Mouse (Mus musculus) brain, embryonic 14.5 days (tissue): Measurements from ENCODE around the gene Entpd5.

Experiments
- CTCF ChIP-seq: fragments of 200-500 bp; IDR thresholded peaks from 2 replicates; pipeline ENCODE4 v1.5.1; 2012; ENCODE audit warnings: inconsistent platforms, mild to moderate bottlenecking, moderate library complexity, borderline replicate concordance; ENCODE audit not compliant: insufficient read depth, insufficient read length; ENCODE audit errors: extremely low read depth
- POLR2A ChIP-seq: fragments of 200-500 bp; IDR thresholded peaks from 2 replicates; pipeline ENCODE4 v1.6.1; 2012; ENCODE audit warnings: mild to moderate bottlenecking, inconsistent platforms, borderline replicate concordance; ENCODE audit not compliant: poor library complexity, insufficient read depth, insufficient read length, severe bottlenecking; ENCODE audit errors: extremely low read depth

DNA sequence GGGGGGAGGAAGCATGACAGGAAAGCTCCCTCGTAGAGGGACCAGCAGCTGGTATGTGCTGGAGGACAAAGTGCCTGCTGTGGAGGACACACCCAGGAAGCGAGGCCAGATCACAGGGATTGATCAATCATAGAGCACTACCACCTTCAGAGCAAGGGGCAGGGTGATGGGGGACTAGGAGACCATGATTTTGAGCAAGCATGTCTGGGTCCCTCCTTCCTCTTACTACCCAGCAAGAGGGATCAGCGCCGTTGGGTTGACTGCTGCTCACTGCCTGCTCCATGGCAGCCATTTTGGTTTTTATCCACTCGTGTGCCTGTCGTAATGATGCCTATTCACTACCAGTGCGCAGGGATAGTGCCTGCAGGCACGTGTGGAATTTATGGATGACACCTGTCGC lies 44.5 kb downstream of the Entpd5 start:
- no peak for TF ChIP-seq CTCF
- no peak for TF ChIP-seq POLR2A
